8 mouse cellular contexts compared by ENCODE assay signal in genomic region chr12:111275150-111275841, GRCm38 (mm10). TPM values are rescaled to one million over a fixed set of nuclear protein-coding genes. Genes with fewer than 3 reads are reported as not detected.
DNase-seq lines count a peak whose midpoint lies in the region; ATAC-seq lines count a peak whose summit lies in the region.

No protein-coding gene starts in this region.

- peaks cover 75% of the 10 kb centered on the region for H3K27me3 ChIP-seq in limb, embryonic 10.5 days (ENCODE audit: low read depth, poor library complexity, severe bottlenecking)
- H3K27me3 ChIP-seq in stomach, embryonic 14.5 days (ENCODE audit: control insufficient read depth, insufficient read depth, low read length) = peaks cover 65% of the 10 kb centered on the region

- H3K36me3 ChIP-seq in limb, embryonic 10.5 days = no peaks in the 10 kb centered on the region
- H3K36me3 ChIP-seq in stomach, embryonic 14.5 days (ENCODE audit: control insufficient read depth, insufficient read depth, low read length) = no peaks in the 10 kb centered on the region

- peaks cover 40% of the 10 kb centered on the region for H3K4me1 ChIP-seq in limb, embryonic 10.5 days
- H3K4me1 ChIP-seq in stomach, embryonic 14.5 days (ENCODE audit: control insufficient read depth, insufficient read depth, low read length) = peaks cover 23% of the 10 kb centered on the region

- no peak overlapping the region; the same call in 1 of the 2 replicates for H3K27ac ChIP-seq in limb, embryonic 10.5 days
- H3K27ac ChIP-seq in stomach, embryonic 14.5 days (ENCODE audit: low read length) = no peak overlapping the region

- peak; percentile 38; the same call in 1 of the 2 replicates for ATAC-seq in stomach, embryonic 14.5 days (ENCODE audit: insufficient number of reproducible peaks, insufficient read depth, low FRiP score, low read depth)

- H3K9me3 ChIP-seq in limb, embryonic 10.5 days (replicated peaks) = 0 out of 2 replicates have a peak, but pooled peaks cover 3% of the 10 kb centered on the region
- H3K9me3 ChIP-seq in stomach, embryonic 14.5 days (ENCODE audit: control insufficient read depth, low read depth, low read length) = no peaks in the 10 kb centered on the region

- DNase-seq in cerebellum, postnatal 25 days = peak; percentile 48 to 51
- DNase-seq in cerebellum, adult 9-10 months = no peak
- DNase-seq in right cerebral cortex, postnatal 4 days = peak; percentile 37
- no peak for DNase-seq in right cerebral cortex, adult 2 months (ENCODE audit: low spot score in 2 of 2)
- DNase-seq in limb, embryonic 10.5 days (ENCODE audit: low spot score) = peak; percentile 63
- no peak for DNase-seq in natural killer cell, adult 2 months (ENCODE audit: low spot score in 2 of 2)
- DNase-seq in layer of hippocampus, postnatal 25 days (ENCODE audit: extremely low spot score in 1 of 2, low spot score in 1 of 2) = no peak

- WGBS in limb, embryonic 10.5 days = under 1% methylated on average over 58 of the region's 58 CpGs
- WGBS in stomach, embryonic 14.5 days = under 1% methylated on average over 56 of the region's 58 CpGs

- no peak overlapping the region for H3K9ac ChIP-seq in stomach, embryonic 14.5 days (replicated peaks; ENCODE audit: low read depth, low read length)

- H3K4me2 ChIP-seq in stomach, embryonic 14.5 days (replicated peaks; ENCODE audit: low read depth, low read length) = peak overlapping the region; percentile 82

- H3K4me3 ChIP-seq in limb, embryonic 10.5 days = peak overlapping the region; percentile 45
- peak overlapping the region; percentile 32 for H3K4me3 ChIP-seq in stomach, embryonic 14.5 days (ENCODE audit: low read depth, low read length)

RNA-seq across cellular contexts. Expression of gene Amn, which starts 4.4 kb away (rescaled TPM):
- 0.30 and 0.33 TPM in 2 replicates for polyA plus RNA-seq in limb, embryonic 10.5 days (2016; fragmentation: Nextera tagmentation; extraction: Ambion mirVana)
- not detected in 2 replicates for polyA plus RNA-seq in stomach, embryonic 14.5 days (2014; fragmentation: Nextera tagmentation; extraction: Ambion mirVana)
- 1 to 10 TPM; 4.6 to 5.8 TPM for total RNA-seq in layer of hippocampus, postnatal 25 days (2021)

Comparison
In these comparisons a context has a peak if more than half of its experiments do, and no peak if none do; other contexts are left out.
1. DNase-seq: peak in cerebellum, postnatal 25 days (2 of 2), right cerebral cortex, postnatal 4 days (single experiment) and limb, embryonic 10.5 days (single experiment); none in cerebellum, adult 9-10 months (single experiment), right cerebral cortex, adult 2 months (0 of 2), natural killer cell, adult 2 months (0 of 2) and layer of hippocampus, postnatal 25 days (0 of 2).